Mouse (Mus musculus) induced T-regulatory cell, adult 2 months (primary cell): ENCODE data around the gene Pdgfd.
"Not testable (repeated sequence)": the region's sequence is repeated elsewhere in the genome, so short reads cannot be mapped to it uniquely, and the experiment has no call there.

Source experiments
- DNase-seq: peaks from one replicate; pipeline ENCODE4 v3.0.0-alpha.2; 2012; ENCODE audit warnings: low read depth

Gene Pdgfd

DNA sequence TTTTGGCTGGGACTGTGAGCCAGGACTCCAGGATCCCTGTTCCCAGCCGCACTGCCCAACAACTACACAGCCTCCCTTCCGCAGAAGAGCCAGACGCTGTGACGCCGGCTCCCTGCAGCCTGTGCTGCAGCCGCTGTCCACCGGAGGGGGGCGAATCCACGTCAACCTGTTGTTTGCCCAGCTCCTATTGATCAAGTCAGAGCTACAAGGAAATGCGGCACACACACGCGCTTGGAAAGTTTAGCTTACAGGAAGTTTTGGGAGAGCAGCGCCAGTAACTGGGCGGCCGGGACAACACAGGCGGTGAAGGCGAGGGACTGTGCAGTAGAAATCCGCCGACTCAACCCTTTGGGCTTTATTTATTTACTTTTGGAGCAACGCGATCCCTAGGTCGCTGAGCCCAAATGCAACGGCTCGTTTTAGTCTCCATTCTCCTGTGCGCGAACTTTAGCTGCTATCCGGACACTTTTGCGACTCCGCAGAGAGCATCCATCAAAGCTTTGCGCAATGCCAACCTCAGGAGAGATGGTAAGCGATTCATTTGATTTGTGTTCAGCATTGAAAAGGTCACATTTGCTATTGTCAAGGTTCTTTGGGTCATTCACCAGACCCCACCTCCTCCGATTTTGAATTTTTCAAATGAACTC is at the start of gene Pdgfd:
Gene Pdgfd, plus strand, starts transcription at position 194 of the 647 bp plus-strand sequence.
- no peak for DNase-seq

GRCm38 (mm10) chr9:6169038-6169431 is 651 bp downstream of the Pdgfd start:
- no peak for DNase-seq

- DNase-seq: no peak
These were observed 2.6 kb downstream of the Pdgfd start for GRCm38 (mm10) chr9:6170962-6171361.

GRCm38 (mm10) chr9:6173276-6173675 is 4.9 kb downstream of the Pdgfd start:
- DNase-seq: no peak

DNA sequence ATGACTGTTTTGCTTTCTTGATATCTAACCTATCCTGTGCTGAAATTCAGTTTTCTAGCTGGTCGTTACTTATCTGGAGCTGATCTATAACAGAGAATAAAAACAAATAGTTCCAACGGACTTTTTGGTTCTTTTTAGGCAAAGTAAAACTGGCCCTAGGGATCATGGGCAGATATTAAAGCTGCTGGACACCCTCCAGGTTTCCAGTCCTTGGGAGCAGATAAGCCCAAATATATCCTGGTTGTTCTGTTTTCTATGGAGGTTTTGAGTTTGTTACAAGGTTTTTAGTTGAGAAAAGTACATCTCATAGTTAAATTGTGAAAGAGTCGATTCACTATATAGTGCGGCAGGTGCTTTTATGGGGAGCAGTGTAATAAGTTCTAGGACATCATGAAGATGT is 7.3 kb downstream of the Pdgfd start:
- DNase-seq: no peak

DNA sequence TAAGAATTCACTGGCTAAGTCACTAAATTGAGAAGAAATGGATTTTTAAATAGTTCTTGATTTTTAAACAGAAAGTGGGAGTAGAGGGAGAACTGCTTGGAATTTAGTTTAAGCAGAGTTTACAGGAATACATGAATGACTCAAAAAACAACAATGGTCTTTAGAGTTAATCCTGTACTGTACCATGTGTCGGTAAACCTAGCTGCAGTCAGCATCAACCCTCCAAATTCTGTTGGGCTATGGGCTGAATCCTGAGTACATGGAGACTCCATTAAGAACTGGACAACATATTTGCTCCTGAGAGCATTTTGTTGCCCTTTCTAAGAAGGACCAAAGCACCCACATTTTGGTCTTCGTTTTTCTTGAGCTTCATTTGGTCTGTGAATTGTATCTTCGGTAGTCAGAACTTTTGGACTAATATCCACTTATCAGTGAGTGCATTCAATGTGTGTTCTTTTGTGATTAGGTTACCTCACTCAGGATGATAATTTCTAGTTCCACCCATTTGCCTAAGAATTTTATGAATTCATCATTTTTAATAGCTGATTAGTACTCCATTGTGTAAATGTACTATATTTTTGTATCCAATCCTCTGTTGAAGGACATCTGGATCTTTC is 14.0 kb downstream of the Pdgfd start:
- no peak for DNase-seq

GRCm38 (mm10) chr9:6187955-6188354 is 19.6 kb downstream of the Pdgfd start:
- DNase-seq: no peak

GRCm38 (mm10) chr9:6193352-6193751 is 25.0 kb downstream of the Pdgfd start:
- no peak for DNase-seq

- no peak for DNase-seq
These were observed 44.5 kb downstream of the Pdgfd start for GRCm38 (mm10) chr9:6212862-6213261.

GRCm38 (mm10) chr9:6217505-6217904 is 49.1 kb downstream of the Pdgfd start:
- DNase-seq: no peak

DNA sequence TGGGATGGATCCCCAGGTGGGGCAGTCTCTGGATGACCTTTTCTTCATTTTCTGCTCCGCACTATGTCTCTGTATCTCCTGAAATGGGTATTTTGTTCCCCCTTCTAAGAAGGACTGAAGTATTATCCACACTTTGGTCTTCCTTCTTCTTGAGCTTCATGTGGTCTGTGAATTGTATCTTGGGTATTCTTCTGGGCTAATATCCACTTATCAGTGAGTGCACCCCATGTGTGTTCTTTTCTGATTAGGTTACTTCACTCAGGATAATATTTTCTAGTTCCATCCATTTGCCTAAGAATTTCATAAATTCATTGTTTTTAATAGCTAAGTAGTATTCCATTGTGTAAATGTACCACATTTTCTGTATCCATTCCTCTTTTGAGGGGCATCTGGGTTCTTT is 67.6 kb downstream of the Pdgfd start:
- not testable (repeated sequence) for DNase-seq

DNA sequence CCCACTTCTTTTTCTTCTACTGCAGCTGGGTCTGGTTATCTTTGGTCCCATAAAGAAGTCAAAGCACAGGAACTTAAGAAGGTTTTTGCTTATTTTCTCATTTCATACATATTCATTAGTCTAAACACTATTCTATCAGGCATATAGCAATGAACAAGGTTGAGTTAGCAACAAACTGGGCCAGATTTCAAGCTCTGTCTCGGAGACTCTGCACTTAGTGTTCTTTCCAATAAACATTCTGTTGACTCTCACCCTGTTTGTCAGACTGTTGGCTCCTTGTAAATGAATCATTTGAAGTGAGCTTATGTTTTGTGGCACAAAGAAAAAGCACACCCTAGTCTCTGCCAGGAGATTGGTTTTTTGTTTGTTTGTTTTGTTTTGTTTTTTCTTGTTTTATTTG is 81.9 kb downstream of the Pdgfd start:
- DNase-seq: no peak

GRCm38 (mm10) chr9:6251990-6252389 is 83.6 kb downstream of the Pdgfd start:
- no peak for DNase-seq

- DNase-seq: no peak
These were observed 88.7 kb downstream of the Pdgfd start for GRCm38 (mm10) chr9:6257072-6257471.

- no peak for DNase-seq
These were observed 96.4 kb downstream of the Pdgfd start for GRCm38 (mm10) chr9:6264820-6265219.

- DNase-seq: no peak
These were observed 101.5 kb downstream of the Pdgfd start, which contains the start of gene Ddi1 for GRCm38 (mm10) chr9:6269796-6270280. Gene Ddi1 (minus strand): TSS chr9:6269846.

DNA sequence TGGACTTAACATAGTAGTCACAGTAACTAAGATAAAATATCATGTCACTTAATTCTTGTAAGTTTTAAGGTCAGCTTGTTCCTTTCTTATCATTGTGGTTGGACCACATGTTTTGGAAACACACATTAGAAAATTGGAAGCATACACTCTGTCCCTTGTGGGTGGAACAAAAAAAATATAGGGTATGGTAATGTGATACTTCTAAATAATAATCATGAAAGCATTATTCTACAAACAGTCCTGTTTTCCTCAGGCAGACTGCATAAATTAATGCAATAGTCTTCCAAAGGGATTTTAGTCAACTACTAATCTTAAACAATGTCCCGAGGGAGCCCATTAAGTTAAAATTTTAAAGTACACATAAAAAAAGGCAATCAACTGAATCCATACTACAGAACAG is 108.0 kb downstream of the Pdgfd start:
- DNase-seq: no peak

DNA sequence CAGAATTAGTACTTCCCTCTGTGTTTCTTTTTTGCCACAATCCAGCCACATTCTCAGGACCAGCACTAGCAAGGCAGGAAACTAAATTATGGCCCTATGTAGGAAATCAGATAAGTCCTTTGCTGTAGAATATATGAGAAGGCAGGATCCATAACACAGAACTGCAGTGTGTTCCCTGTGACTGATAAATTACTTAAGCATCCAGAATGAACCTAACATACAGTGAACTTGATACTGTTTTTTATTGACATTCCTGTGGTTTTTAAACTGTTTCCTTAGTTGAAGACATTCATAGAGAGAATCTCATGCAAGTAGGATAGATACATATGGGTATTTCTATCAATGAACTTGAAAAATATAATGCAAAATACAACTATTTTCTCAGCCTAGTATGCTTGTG is 109.1 kb downstream of the Pdgfd start:
- no peak for DNase-seq

DNA sequence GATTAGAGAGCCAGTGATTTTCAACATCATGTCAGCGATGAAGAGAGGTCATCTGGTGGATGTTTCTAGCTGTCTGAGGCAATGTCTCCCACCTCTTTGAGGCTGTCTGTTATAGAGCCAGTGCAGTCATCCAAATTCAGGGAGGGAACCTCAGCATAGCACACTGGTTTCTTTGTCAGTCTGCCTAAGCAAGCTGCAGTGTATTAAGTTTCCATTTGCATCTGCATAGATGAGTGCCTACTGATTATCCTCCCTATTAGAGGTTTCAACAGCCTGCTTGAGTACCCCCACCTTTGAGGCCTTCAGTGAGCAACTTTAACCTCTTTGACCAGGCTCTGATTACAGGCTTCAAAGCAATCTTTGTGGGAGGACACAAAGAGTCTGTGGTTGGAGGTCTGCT is 118.4 kb downstream of the Pdgfd start:
- DNase-seq: no peak

GRCm38 (mm10) chr9:6289211-6289696 is 120.9 kb downstream of the Pdgfd start:
- DNase-seq: no peak

- no peak for DNase-seq
These were observed 130.2 kb downstream of the Pdgfd start for GRCm38 (mm10) chr9:6298547-6298946.

DNA sequence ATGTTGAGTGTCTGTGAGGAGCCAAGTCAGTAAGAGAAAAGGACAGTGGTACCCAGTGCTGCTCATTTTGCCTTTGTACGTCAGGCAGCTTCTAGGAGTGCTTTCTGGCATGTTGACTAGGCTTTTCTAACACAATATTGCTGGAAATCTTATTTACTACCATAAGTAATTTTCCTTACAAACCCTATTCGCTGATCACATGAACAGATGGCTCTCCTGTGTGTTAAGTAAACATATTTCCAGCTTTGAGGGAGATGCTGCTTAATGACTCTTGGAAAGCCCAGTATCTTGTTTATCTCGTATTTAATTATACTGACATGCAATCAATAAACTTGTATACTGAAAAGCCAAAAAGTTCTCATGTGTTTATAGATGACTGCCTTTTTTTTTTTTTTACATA is 133.7 kb downstream of the Pdgfd start:
- DNase-seq: no peak

- DNase-seq: no peak
These were observed 136.2 kb downstream of the Pdgfd start for GRCm38 (mm10) chr9:6304590-6304989.

GRCm38 (mm10) chr9:6305847-6306246 is 137.5 kb downstream of the Pdgfd start:
- DNase-seq: no peak
